Mouse (Mus musculus) large intestine, adult 2 months (tissue): Measurements from ENCODE around the gene Ttll11. TPM values are rescaled to one million over a fixed set of nuclear protein-coding genes. Genes with fewer than 3 reads are reported as not detected.

Experiments
- DNase-seq: peaks from one replicate; pipeline ENCODE4 v3.0.0-alpha.2; 2012; ENCODE audit warnings: low read depth, low spot score
- WGBS: fragments of 180-500 bp; shearing (Covaris S2); methylation state at CpG from one replicate; pipeline ENCODE4 v1.1.7; 2018; 5-methylcytosine and 5-hydroxymethylcytosine counted together
- polyA plus RNA-seq: library from polyadenylated mRNA; depleted of rRNA; stranded (reverse); fragments of >200 nt; gene quantifications from 2 replicates; pipeline ENCODE4 v1.2.3, GENCODE M21; 2012; rRNA removed

Gene Ttll11
- polyA plus RNA-seq, 1 experiment = 0.24 TPM

DNA sequence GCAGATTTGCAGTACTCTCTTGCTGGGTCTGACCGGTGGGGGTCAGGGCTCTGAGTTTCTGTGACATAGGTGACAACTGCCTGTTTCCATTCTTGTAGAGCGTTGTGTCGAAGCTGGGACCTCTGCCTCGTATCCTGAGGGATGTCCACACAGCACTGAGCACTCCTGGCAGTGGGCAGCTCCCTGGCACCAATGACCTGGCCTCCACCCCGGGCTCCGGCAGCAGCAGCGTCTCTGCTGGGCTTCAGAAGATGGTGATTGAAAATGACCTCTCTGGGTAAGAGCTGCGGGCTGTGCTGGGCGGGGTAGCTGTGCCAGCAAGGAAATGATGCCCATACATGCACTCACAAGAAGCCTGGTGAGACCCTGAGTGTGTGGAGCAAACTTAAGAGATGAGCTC is 261.1 kb downstream of the Ttll11 start:
- DNase-seq = no peak
- WGBS = 91% methylated on average over 9 of the region's 9 CpGs

GRCm38 (mm10) chr2:35718003-35718500 is 261.7 kb downstream of the Ttll11 start:
- DNase-seq = no peak
- 84% methylated on average over 5 of the region's 5 CpGs for WGBS

- 56% methylated on average over 1 of the region's 1 CpGs for WGBS
- no peak for DNase-seq
These were observed 263.5 kb downstream of the Ttll11 start for GRCm38 (mm10) chr2:35716175-35716574.

- WGBS = 83% methylated on average over 3 of the region's 3 CpGs
- DNase-seq = no peak
These were observed 264.2 kb downstream of the Ttll11 start for GRCm38 (mm10) chr2:35715485-35715884.

DNA sequence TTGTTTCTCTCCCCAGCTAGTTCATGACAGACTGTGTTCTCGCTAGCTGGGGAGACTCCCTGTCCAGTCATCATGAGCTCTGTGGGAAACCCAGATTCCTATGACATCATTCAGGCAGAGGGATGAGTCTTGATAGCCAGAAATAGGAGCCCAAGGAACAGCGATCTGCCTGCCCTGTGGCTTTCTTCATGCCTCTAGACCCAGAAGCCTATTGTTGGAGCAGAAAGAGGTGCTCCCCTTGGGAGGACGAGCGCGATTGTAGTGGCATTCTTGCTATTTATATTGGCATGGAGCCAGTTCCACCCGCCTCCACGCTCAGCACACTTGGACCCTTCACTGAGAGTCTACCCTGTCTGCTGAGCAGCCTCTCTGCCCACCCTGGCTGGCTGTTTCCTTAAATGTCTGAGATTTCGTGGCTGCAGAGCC is 265.0 kb downstream of the Ttll11 start:
- no peak for DNase-seq
- 36% methylated on average over 8 of the region's 8 CpGs for WGBS

DNA sequence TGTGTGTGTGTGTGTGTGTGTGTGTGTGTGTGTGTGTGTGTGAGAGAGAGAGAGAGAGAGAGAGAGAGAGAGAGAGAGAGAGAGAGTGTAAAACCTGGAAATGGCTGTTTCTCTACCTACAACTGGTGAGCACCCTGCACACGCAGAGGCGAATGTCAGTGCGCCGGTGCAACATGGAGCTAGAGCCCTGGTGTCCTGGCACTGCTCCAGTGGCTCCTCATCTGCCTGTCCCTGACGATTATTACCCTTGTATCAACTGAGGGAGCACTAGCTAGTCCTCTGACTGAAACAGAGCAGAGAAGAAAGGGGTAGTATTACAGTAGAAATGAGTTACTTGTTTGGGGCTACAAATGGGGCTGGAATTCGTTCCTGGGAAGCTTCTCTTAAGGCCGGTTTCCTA is 266.3 kb downstream of the Ttll11 start:
- 61% methylated on average over 7 of the region's 7 CpGs for WGBS
- no peak for DNase-seq

- no peak for DNase-seq
- 89% methylated on average over 5 of the region's 5 CpGs for WGBS
These were observed 267.1 kb downstream of the Ttll11 start for GRCm38 (mm10) chr2:35712611-35713010.

- no peak for DNase-seq
- WGBS = 18% methylated on average over 3 of the region's 3 CpGs
These were observed 276.5 kb downstream of the Ttll11 start for GRCm38 (mm10) chr2:35703241-35703640.

DNA sequence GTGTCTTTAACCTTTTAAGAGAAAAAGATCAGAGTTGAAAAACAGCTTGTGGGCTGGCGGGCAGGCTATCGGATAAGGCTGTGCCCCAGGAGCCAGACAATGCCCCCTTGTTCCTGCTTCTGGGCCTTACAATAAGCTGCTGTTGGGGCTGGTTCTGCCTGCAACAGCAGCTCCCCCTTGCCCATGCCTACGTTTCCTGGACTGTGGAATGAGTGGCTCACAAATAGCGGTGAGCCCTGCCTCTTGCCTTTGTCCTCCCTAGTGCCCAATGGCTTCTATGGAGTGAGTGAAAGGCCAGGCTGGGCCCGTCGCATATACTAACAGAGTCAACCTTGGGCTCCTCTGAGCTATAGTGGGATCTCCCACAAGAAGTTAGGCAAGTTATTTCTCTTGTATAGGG is 277.1 kb downstream of the Ttll11 start:
- 45% methylated on average over 6 of the region's 6 CpGs for WGBS
- DNase-seq = no peak

- no peak for DNase-seq
- 70% methylated on average over 7 of the region's 7 CpGs for WGBS
These were observed 277.7 kb downstream of the Ttll11 start for GRCm38 (mm10) chr2:35702001-35702400.

Other genes with a start within 250 kb of the Ttll11 start
- gene Ndufa8, start 69.5 kb upstream of the Ttll11 start, polyA plus RNA-seq = 130 and 131 TPM in 2 replicates
- gene Morn5, start 69.5 kb upstream of the Ttll11 start, polyA plus RNA-seq = not detected in 2 replicates
- 0.45 and 0.55 TPM in 2 replicates for gene Lhx6, start 125.5 kb upstream of the Ttll11 start, polyA plus RNA-seq
- gene Mrrf, start 156.5 kb upstream of the Ttll11 start, polyA plus RNA-seq = 46.0 and 46.5 TPM in 2 replicates
- 8.6 and 10.2 TPM in 2 replicates for gene Rbm18, start 156.9 kb upstream of the Ttll11 start, polyA plus RNA-seq